Mouse (Mus musculus) retina, embryonic 14.5 days (tissue): ENCODE results near the gene Olfr1214.
"Not testable (repeated sequence)": the region's sequence is repeated elsewhere in the genome, so short reads cannot be mapped to it uniquely, and the experiment has no call there.

ENCODE experiments used
- DNase-seq: peaks from one replicate; pipeline ENCODE4 v3.0.0-alpha.2; 2015; ENCODE audit warnings: low spot score

The Olfr1214 gene

DNA sequence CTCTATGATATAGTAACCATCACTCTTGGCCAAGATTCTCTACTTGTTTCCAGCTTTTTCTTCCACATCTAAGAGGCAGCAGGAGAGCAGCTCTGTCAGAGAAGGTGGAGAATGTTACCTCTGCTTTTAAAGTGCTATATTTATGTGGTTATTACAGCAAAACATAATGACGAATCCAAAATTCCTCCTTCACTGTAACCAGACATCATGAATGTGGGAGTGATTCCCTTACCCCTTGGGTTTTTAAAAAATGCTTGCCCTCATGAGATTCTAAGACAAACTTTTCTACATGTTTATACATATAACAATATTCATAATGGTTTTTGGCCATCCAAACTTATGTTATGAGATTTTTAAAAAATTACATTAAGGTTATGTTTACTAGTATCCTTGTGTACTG is at the start of gene Olfr1214:
Gene Olfr1214 (minus strand): TSS at position 101 of the 400 bp plus-strand sequence.
- no peak for DNase-seq

DNA sequence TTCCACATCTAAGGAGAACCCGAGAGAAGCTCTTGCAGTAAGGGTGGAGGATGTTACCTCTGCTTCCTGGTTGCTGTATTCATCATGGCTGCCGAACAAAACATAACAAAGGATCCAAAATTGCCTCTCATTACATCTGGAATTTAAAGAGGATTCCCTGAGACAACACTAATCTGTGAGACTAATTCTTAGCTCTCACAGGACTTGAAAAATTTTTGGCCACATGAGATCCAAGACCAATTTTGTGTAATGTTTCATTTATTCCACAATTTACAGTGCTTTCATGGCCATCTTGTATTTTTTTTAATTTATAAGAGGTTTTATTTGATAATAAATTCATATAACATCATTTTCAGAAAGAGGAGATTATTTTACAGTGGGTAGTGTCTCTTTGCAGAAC is 39.5 kb upstream of the Olfr1214 start, which contains the start of gene Olfr1217:
Gene Olfr1217 (minus strand): TSS at position 101 of the 400 bp plus-strand sequence.
- DNase-seq: no peak

DNA sequence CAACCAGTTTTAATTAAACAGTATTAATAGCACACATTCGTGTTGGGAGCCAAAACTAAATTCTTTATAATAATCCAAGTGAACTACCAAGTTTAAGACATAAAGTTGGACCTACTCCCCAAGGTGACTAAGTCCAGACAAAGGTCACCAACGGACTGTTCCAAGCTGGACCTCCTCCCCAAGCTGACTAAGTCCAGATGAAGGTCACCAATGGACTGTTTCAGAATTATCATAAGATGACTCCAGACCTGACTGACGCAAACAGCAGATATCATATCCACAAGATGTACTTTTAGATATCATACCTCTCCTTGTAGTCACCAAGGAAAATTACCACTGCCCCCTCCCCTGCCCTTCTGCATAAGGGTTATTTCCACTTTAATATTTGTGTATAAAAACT is 29.0 kb upstream of the Olfr1214 start:
- DNase-seq: not testable (repeated sequence)

DNA sequence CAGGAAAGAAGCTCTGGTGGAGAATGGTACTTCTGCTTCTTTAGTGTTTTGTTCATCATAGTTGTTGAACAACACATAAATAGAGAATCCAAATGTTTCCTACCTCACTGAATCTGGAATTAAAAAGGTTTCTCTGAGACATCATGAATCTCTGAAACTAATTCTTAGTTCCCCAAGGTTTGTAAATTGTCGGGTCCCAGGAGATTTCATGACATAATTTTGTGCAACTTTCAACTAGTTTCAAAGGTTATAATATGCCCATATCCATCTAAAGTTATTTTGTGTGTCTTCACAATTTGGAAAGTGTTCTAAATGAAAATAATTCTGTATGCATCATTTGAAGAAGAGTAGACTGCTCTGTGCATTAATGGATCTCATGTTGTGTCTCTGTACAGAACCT is 25.8 kb upstream of the Olfr1214 start, which contains the start of gene Olfr1216:
Gene Olfr1216 (minus strand): TSS at position 101 of the 400 bp plus-strand sequence.
- no peak for DNase-seq

DNA sequence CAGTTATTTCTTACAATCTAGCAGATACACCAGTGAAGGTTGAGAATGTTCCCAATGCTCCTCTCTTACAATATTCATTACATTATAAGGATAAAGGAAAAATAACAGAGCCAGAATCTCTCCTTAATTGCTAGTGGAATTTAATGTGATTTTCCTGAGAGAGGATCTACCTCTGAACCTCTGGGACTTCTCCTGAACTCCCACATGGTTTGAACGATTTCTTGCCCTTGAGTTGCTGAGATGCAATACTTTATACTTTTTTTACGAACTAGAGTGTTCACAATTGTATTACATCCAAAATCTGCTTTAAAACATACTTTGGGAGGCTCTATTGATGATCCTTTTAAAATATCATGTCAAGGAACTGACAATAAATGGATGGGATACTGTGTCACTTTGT is 14.4 kb upstream of the Olfr1214 start, which contains the start of gene Olfr1215:
Gene Olfr1215 (minus strand): TSS at position 101 of the 400 bp plus-strand sequence.
- DNase-seq: no peak

DNA sequence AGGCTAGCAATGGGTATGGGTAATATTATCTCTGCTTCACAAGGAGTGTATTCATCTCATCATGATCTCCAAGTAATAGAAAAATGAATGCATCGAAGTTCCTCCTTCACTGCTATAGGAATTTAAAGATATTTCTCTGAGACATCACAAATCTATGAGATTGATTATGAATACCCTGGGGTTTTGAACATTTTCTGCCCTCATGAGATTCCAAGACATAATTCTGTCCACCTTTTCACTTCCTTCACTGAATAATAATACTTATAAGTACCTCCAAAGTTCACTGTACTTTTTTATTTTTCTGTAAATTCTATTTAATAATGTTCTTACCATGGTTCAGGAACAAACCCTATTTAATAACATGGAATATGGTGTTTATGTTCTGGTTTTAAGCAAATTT is 12.3 kb downstream of the Olfr1214 start, which contains the start of gene Gm13762:
Gene Gm13762 (minus strand): TSS at position 101 of the 400 bp plus-strand sequence.
- no peak for DNase-seq

DNA sequence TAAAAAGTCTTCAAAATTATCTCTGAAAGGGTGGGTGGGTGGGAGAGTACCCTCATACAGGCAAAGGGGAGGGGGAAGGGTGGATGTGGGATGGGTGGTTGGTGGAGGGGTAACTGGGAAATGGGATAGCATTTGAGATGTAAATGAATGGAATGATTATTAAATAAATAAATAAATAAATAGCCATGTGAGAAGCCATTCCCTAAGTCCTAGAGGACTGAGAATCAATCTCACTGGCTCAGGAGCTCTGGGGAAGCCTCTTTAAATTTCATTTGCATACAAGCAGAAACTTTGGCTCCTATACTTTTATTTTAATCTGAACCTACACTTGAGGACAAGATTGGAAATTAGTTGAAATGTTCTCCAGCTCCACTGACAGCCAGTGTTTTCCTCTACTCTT is 38.8 kb downstream of the Olfr1214 start, which contains the start of gene Olfr1212:
Gene Olfr1212 (plus strand): TSS at position 301 of the 400 bp plus-strand sequence.
- no peak for DNase-seq

DNA sequence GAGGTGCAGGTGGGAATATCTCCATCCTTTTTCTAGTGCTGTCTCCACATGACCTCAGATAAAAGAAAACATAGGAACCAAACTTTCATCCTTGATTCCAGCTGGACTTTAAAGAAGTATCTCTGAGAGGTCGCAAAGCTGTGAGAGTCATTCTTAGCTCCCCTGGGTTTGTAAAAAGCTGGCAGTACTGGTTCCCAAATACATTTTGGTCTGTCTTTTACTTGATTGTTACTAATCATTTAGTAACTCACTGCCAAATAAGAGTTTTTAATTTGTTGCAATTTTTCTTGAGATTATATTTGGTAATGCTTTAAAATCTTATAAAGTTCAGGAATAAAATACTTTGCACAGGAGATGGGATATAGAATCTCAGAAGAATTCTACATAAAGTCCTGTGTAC is 54.4 kb downstream of the Olfr1214 start, which contains the start of gene Olfr1211:
Gene Olfr1211 (minus strand): TSS at position 101 of the 400 bp plus-strand sequence.
- no peak for DNase-seq
